Mouse (Mus musculus) stomach, postnatal 0 days (tissue): ENCODE measurements around the gene Smc5. TPM values are rescaled to one million over a fixed set of nuclear protein-coding genes. Genes with fewer than 3 reads are reported as not detected.

Experiments
- ATAC-seq: fragments of 200-750 bp; cut with Nextera tagmentation; 2 replicates; pipeline ENCODE4 v1.8.0; 2017; ENCODE audit not compliant: low FRiP score, low TSS enrichment
- DNase-seq: peaks from one replicate; pipeline ENCODE4 v3.0.0-alpha.2; 2016; ENCODE audit warnings: low spot score
- H3K27ac ChIP-seq: fragments of 300-500 bp; sonication (generic); replicated peaks from 2 replicates; pipeline ENCODE4 v1.5.1; 2014; ENCODE audit warnings: mild to moderate bottlenecking, control low read depth
- H3K27me3 ChIP-seq: fragments of 300-500 bp; sonication (generic); 2 replicates; pipeline ENCODE4 v1.6.1; 2014; ENCODE audit warnings: low read length; ENCODE audit not compliant: control insufficient read depth, insufficient read depth
- H3K36me3 ChIP-seq: fragments of 300-500 bp; sonication (generic); 2 replicates; pipeline ENCODE4 v1.6.1; 2014; ENCODE audit warnings: low read length, mixed read lengths; ENCODE audit not compliant: control insufficient read depth, insufficient read depth
- H3K4me1 ChIP-seq: fragments of 300-500 bp; sonication (generic); replicated peaks from 2 replicates; pipeline ENCODE4 v1.6.1; 2014; ENCODE audit warnings: antibody characterized with exemption; ENCODE audit not compliant: control insufficient read depth, insufficient read depth
- H3K4me2 ChIP-seq: fragments of 300-500 bp; sonication (generic); replicated peaks from 2 replicates; pipeline ENCODE4 v1.6.1; 2014; ENCODE audit warnings: low read depth, mild to moderate bottlenecking, control low read depth, moderate library complexity
- H3K4me3 ChIP-seq: fragments of 300-500 bp; sonication (generic); 2 replicates; pipeline ENCODE4 v1.5.1; 2014; ENCODE audit warnings: low read depth, low read length, control low read depth
- H3K9ac ChIP-seq: fragments of 300-500 bp; sonication (generic); 2 replicates; pipeline ENCODE4 v1.6.1; 2014; ENCODE audit warnings: mild to moderate bottlenecking, low read length, control low read depth, mixed read lengths
- H3K9me3 ChIP-seq: fragments of 300-500 bp; sonication (generic); 2 replicates; pipeline ENCODE4 v1.6.1; 2016; ENCODE audit warnings: low read length; ENCODE audit not compliant: control insufficient read depth
- CTCF ChIP-seq: IDR thresholded peaks from 2 replicates; pipeline ENCODE4 v1.5.1; 2016; ENCODE audit warnings: antibody characterized with exemption, low read depth, mild to moderate bottlenecking, moderate library complexity
- EP300 ChIP-seq: optimal IDR thresholded peaks from 2 replicates; pipeline ENCODE3; 2016; ENCODE audit warnings: antibody characterized with exemption
- WGBS: fragments of 180-500 bp; shearing (Covaris S2); extraction: QIAGEN DNeasy Blood & Tissue Kit; methylation state at CpG from one replicate; pipeline ENCODE4 v1.1.7; 2014; 5-methylcytosine and 5-hydroxymethylcytosine counted together
- polyA plus RNA-seq: library from polyadenylated mRNA; unstranded; fragments of >200 nt; fragmentation: Nextera tagmentation; extraction: Ambion mirVana; gene quantifications from 2 replicates; pipeline ENCODE4 v1.2.1, GENCODE M21; 2015

The Smc5 gene
- polyA plus RNA-seq, 1 experiment from 2014 or later: 8.3 TPM

DNA sequence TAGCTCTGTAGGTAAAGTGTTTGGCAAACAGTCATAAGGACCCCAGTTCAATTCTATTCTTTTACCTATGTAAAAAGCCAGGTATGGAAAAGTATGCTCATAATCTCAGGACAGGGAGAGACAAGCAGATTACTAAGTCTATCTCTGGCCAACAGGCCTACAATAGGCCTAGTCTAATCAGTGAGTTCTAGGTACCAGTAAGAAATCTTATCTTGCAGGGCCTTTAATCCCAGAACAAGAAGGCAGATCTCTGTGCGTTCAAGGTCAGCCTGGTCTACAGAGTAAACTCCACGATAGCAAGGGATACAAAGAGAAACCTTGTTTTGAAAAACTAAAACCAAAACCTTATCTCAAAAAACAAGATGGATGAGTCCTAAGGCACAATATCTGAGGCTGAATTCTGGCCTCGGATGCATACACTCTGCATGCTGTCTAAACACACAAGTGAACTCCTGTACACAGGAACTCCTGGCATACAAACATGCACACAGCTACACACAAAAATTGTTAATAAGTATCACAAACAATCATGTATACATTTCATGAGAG lies 70.1 kb downstream of the Smc5 start:
- H3K27ac ChIP-seq: no peak overlapping the region
- H3K4me1 ChIP-seq: no peaks in the 10 kb centered on the region
- no peak for TF ChIP-seq EP300
- TF ChIP-seq CTCF: no peak
- no peaks in the 10 kb centered on the region for H3K27me3 ChIP-seq
- 72% methylated on average over 3 of the region's 3 CpGs for WGBS
- no peak overlapping the region for H3K9ac ChIP-seq
- no peak overlapping the region for H3K4me3 ChIP-seq
- H3K36me3 ChIP-seq: peaks cover 8% of the 10 kb centered on the region; the same call in 1 of the 2 replicates
- no peaks in the 10 kb centered on the region for H3K9me3 ChIP-seq
- ATAC-seq: no peak
- no peak for DNase-seq
- H3K4me2 ChIP-seq: no peak overlapping the region

DNA sequence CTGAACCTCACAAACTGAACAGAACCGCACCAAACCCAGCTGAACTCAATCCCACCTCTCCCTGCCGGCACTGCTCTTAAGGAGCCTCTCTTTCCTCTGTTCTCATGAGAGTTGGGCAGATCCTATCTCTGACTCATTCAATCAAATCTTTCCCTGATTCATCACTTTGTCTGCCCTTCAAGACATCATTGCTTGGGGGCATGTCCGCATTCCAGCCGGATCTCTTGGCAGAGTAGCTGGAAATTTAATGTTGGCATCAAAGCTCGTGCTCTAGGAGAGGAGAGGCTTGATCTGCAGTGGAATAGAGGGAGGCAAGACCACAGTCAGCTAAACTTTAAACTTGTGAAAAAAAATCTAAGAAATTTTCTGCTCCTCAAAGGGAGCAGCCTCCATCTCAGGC lies 71.6 kb downstream of the Smc5 start:
- WGBS: 90% methylated on average over 5 of the region's 5 CpGs
- ATAC-seq (no peak), DNase-seq (no peak)
- Histone ChIP-seq H3K27me3 (no peaks in the 10 kb centered on the region), H3K9me3 (no peaks in the 10 kb centered on the region), H3K36me3 (peaks cover 8% of the 10 kb centered on the region; the same call in 1 of the 2 replicates), H3K4me2 (no peak overlapping the region), H3K9ac (no peak overlapping the region), H3K27ac (no peak overlapping the region), H3K4me1 (no peaks in the 10 kb centered on the region), H3K4me3 (no peak overlapping the region)
- no peak for TF ChIP-seq EP300
- no peak for TF ChIP-seq CTCF

- no peaks in the 10 kb centered on the region for H3K27me3 ChIP-seq
- H3K4me1 ChIP-seq: no peaks in the 10 kb centered on the region
- H3K27ac ChIP-seq: no peak overlapping the region
- ATAC-seq (no peak), DNase-seq (no peak)
- no peak overlapping the region for H3K4me2 ChIP-seq
- no peaks in the 10 kb centered on the region for H3K36me3 ChIP-seq
- WGBS: 73% methylated on average over 3 of the region's 3 CpGs
- H3K9me3 ChIP-seq: no peaks in the 10 kb centered on the region
- TF ChIP-seq EP300 (no peak), CTCF (no peak)
- no peak overlapping the region for H3K9ac ChIP-seq
- no peak overlapping the region for H3K4me3 ChIP-seq
Measured at GRCm38 (mm10) chr19:23193076-23193475, 80.6 kb downstream of the Smc5 start.

GRCm38 (mm10) chr19:23191486-23191885 lies 82.2 kb downstream of the Smc5 start:
- WGBS: 94% methylated on average over 6 of the region's 6 CpGs
- H3K4me1 ChIP-seq: no peaks in the 10 kb centered on the region
- H3K27me3 ChIP-seq: no peaks in the 10 kb centered on the region
- ATAC-seq (no peak), DNase-seq (no peak)
- H3K4me3 ChIP-seq: no peak overlapping the region
- no peak overlapping the region for H3K9ac ChIP-seq
- TF ChIP-seq EP300: no peak
- TF ChIP-seq CTCF: no peak
- no peak overlapping the region for H3K4me2 ChIP-seq
- H3K9me3 ChIP-seq: no peaks in the 10 kb centered on the region
- no peaks in the 10 kb centered on the region for H3K36me3 ChIP-seq
- no peak overlapping the region for H3K27ac ChIP-seq

- no peaks in the 10 kb centered on the region for H3K36me3 ChIP-seq
- H3K4me2 ChIP-seq: no peak overlapping the region
- no peak overlapping the region for H3K9ac ChIP-seq
- no peak for ATAC-seq
- no peak overlapping the region for H3K27ac ChIP-seq
- H3K4me3 ChIP-seq: no peak overlapping the region
- H3K27me3 ChIP-seq: no peaks in the 10 kb centered on the region
- 55% methylated on average over 1 of the region's 1 CpGs for WGBS
- no peaks in the 10 kb centered on the region for H3K9me3 ChIP-seq
- no peaks in the 10 kb centered on the region for H3K4me1 ChIP-seq
- TF ChIP-seq CTCF (no peak), EP300 (no peak)
- no peak for DNase-seq
Measured at GRCm38 (mm10) chr19:23189744-23190143, 84.0 kb downstream of the Smc5 start.

- H3K27me3 ChIP-seq: no peaks in the 10 kb centered on the region
- WGBS: 88% methylated on average over 7 of the region's 7 CpGs
- no peak for ATAC-seq
- no peaks in the 10 kb centered on the region for H3K36me3 ChIP-seq
- H3K4me2 ChIP-seq: no peak overlapping the region
- no peak overlapping the region for H3K4me3 ChIP-seq
- no peak overlapping the region for H3K9ac ChIP-seq
- H3K27ac ChIP-seq: no peak overlapping the region
- TF ChIP-seq EP300: no peak
- TF ChIP-seq CTCF: no peak
- DNase-seq: no peak
- H3K4me1 ChIP-seq: no peaks in the 10 kb centered on the region
- H3K9me3 ChIP-seq: no peaks in the 10 kb centered on the region
Measured at GRCm38 (mm10) chr19:23188986-23189385, 84.7 kb downstream of the Smc5 start.
